Mouse (Mus musculus) small intestine, adult 2 months (tissue): ENCODE results near the gene Sipa1l3. TPM values are rescaled to one million over a fixed set of nuclear protein-coding genes. Genes with fewer than 3 reads are reported as not detected.

Experiments
- H3K27ac ChIP-seq: fragments of 200-500 bp; 2 replicates; pipeline ENCODE4 v1.5.1; 2012; ENCODE audit warnings: low read depth, low read length, control low read depth, inconsistent platforms; ENCODE audit not compliant: insufficient read depth
- H3K27me3 ChIP-seq: fragments of 200-500 bp; 2 replicates; pipeline ENCODE4 v1.6.1; 2012; ENCODE audit warnings: mild to moderate bottlenecking, moderate library complexity, low read length, inconsistent platforms; ENCODE audit not compliant: control insufficient read depth, insufficient read depth
- H3K36me3 ChIP-seq: fragments of 200-500 bp; 2 replicates; pipeline ENCODE4 v1.6.1; 2012; ENCODE audit warnings: mild to moderate bottlenecking, low read length, control low read depth, inconsistent platforms; ENCODE audit not compliant: control insufficient read depth, insufficient read depth
- H3K4me1 ChIP-seq: fragments of 200-500 bp; 2 replicates; pipeline ENCODE4 v1.6.1; 2012; ENCODE audit warnings: low read length, inconsistent platforms, mixed read lengths; ENCODE audit not compliant: control insufficient read depth, insufficient read depth, insufficient read length
- H3K4me3 ChIP-seq: fragments of 200-500 bp; 2 replicates; pipeline ENCODE4 v1.5.1; 2012; ENCODE audit warnings: low read depth, mild to moderate bottlenecking, control low read depth, inconsistent platforms, low read length, moderate library complexity
- CTCF ChIP-seq: fragments of 200-500 bp; IDR thresholded peaks from 2 replicates; pipeline ENCODE4 v1.5.1; 2012; ENCODE audit warnings: low read depth, mild to moderate bottlenecking, control low read depth, inconsistent platforms, low read length, moderate library complexity, mixed read lengths; ENCODE audit not compliant: insufficient replicate concordance, insufficient read length; ENCODE audit errors: extremely low read depth
- POLR2A ChIP-seq: fragments of 200-500 bp; IDR thresholded peaks from 2 replicates; pipeline ENCODE4 v1.6.1; 2012; ENCODE audit warnings: low read depth, mild to moderate bottlenecking, control low read depth, inconsistent platforms, low read length, moderate library complexity
- WGBS: fragments of 180-500 bp; shearing (Covaris S2); methylation state at CpG from one replicate; pipeline ENCODE4 v1.1.7; 2018; 5-methylcytosine and 5-hydroxymethylcytosine counted together
- polyA plus RNA-seq: library from polyadenylated mRNA; depleted of rRNA; stranded (reverse); fragments of >200 nt; gene quantifications from 2 replicates; pipeline ENCODE4 v1.2.3, GENCODE M21; 2012

Sipa1l3 gene
- polyA plus RNA-seq, 1 experiment: 192 TPM

GRCm38 (mm10) chr7:29281201-29282073, 237.0 kb downstream of the Sipa1l3 start, which contains the start of gene Spint2:
TSS of gene Spint2 (minus strand) at chr7:29281912.
- Histone ChIP-seq H3K4me3 (peak within 1 kb of the TSS; percentile 96), H3K27ac (peak within 1 kb of the TSS; percentile 89), H3K36me3 (peaks cover 16% of the 10 kb centered on the region), H3K4me1 (peaks cover 15% of the 10 kb centered on the region), H3K27me3 (no peaks in the 10 kb centered on the region)
- under 1% methylated on average over 80 of the region's 80 CpGs for WGBS
- TF ChIP-seq CTCF: no peak
- peak; percentile 92 for TF ChIP-seq POLR2A

GRCm38 (mm10) chr7:29280801-29281200, 237.6 kb downstream of the Sipa1l3 start:
- peaks cover 21% of the 10 kb centered on the region for H3K36me3 ChIP-seq
- WGBS: 11% methylated on average over 13 of the region's 13 CpGs
- H3K27me3 ChIP-seq: no peaks in the 10 kb centered on the region
- H3K4me3 ChIP-seq: peak overlapping the region; percentile 96
- H3K27ac ChIP-seq: peak overlapping the region; percentile 89
- peaks cover 19% of the 10 kb centered on the region for H3K4me1 ChIP-seq
- TF ChIP-seq POLR2A (no peak), CTCF (no peak)

- Histone ChIP-seq H3K27ac (peak overlapping the region; percentile 89), H3K4me3 (peak overlapping the region; percentile 96)
Measured at GRCm38 (mm10) chr7:29279924-29280323, 238.5 kb downstream of the Sipa1l3 start.

GRCm38 (mm10) chr7:29279261-29279660, 239.2 kb downstream of the Sipa1l3 start:
- Histone ChIP-seq H3K4me1 (peaks cover 25% of the 10 kb centered on the region), H3K27ac (peak overlapping the region; percentile 89), H3K27me3 (no peaks in the 10 kb centered on the region), H3K4me3 (peak overlapping the region; percentile 31; the same call in 1 of the 2 replicates), H3K36me3 (peaks cover 26% of the 10 kb centered on the region)
- TF ChIP-seq CTCF: no peak
- no peak for TF ChIP-seq POLR2A

More at GRCm38 (mm10) chr7:29279924-29280323, 238.5 kb downstream of the Sipa1l3 start:
- Histone ChIP-seq H3K36me3 (peaks cover 23% of the 10 kb centered on the region), H3K4me1 (peaks cover 21% of the 10 kb centered on the region), H3K27me3 (no peaks in the 10 kb centered on the region)
- TF ChIP-seq POLR2A (no peak), CTCF (no peak)
- WGBS: 23% methylated on average over 8 of the region's 8 CpGs

- 39% methylated on average over 4 of the region's 4 CpGs for WGBS
- peaks cover 32% of the 10 kb centered on the region for H3K36me3 ChIP-seq
- TF ChIP-seq POLR2A (no peak), CTCF (no peak)
- peak overlapping the region; percentile 3; the same call in 1 of the 2 replicates for H3K27ac ChIP-seq
- peak overlapping the region; percentile 12; the same call in 1 of the 2 replicates for H3K4me3 ChIP-seq
- no peaks in the 10 kb centered on the region for H3K27me3 ChIP-seq
- H3K4me1 ChIP-seq: peaks cover 27% of the 10 kb centered on the region; the same call in 1 of the 2 replicates
Measured at GRCm38 (mm10) chr7:29277510-29277909, 240.9 kb downstream of the Sipa1l3 start.

GRCm38 (mm10) chr7:29276715-29277114, 241.7 kb downstream of the Sipa1l3 start:
- no peak for TF ChIP-seq POLR2A
- no peak for TF ChIP-seq CTCF
- Histone ChIP-seq H3K27ac (peak overlapping the region; percentile 53), H3K4me3 (no peak overlapping the region), H3K27me3 (no peaks in the 10 kb centered on the region), H3K4me1 (peaks cover 24% of the 10 kb centered on the region; the same call in 1 of the 2 replicates), H3K36me3 (peaks cover 32% of the 10 kb centered on the region)
- WGBS: 27% methylated on average over 5 of the region's 5 CpGs
